Mouse (Mus musculus) cortical plate, adult 2 months (tissue): ENCODE measurements at regions not wholly inside any gene's neighbourhood (a gene's known extent, or its start where the extent isn't known, plus 50 kb on each side); places are given as distances from the start of the nearest gene placed in this dataset.

Source experiments
- CTCF ChIP-seq: fragments of 200-500 bp; IDR thresholded peaks from 2 replicates; pipeline ENCODE4 v1.5.1; 2011; ENCODE audit warnings: mild to moderate bottlenecking, control low read depth, low read length; ENCODE audit not compliant: insufficient read depth; ENCODE audit errors: extremely low read depth
- POLR2A ChIP-seq: fragments of 200-500 bp; IDR thresholded peaks from 2 replicates; pipeline ENCODE4 v1.6.1; 2011; ENCODE audit warnings: mild to moderate bottlenecking, low read length, control low read depth; ENCODE audit not compliant: insufficient read depth; ENCODE audit errors: extremely low read depth

DNA sequence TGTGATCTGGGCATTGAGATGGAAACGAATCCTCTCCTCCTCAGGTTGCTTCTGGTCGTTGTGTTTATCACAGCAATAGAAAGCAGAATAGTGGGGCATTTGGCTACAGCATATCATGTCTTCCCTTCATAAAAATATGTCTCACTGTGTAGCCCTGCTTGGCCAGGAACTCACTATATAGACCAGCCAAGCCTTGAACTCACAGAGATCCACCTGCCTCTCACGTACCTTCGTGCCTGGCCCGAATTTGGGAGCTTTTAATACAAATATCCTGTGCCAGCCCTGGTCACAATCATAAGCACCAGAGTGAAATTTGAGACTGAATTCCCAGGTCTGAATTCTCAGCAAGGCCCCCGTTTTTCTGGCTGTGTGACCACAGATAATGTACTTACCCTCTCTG is 87.7 kb upstream of the Pgrmc2 start:
- TF ChIP-seq POLR2A: no peak
- TF ChIP-seq CTCF: no peak
